Mouse (Mus musculus) brown adipose tissue, adult 24 weeks (tissue): ENCODE measurements around the gene Fat3. TPM values are rescaled to one million over a fixed set of nuclear protein-coding genes. Genes with fewer than 3 reads are reported as not detected.

ENCODE experiments used
- H3K27ac ChIP-seq: fragments of 200-500 bp; replicated peaks from 2 replicates; pipeline ENCODE4 v1.5.1; 2012; ENCODE audit warnings: low read depth, mild to moderate bottlenecking, low read length
- H3K4me1 ChIP-seq: fragments of 200-500 bp; 2 replicates; pipeline ENCODE4 v1.6.1; 2012; ENCODE audit warnings: low read length, mixed read lengths; ENCODE audit not compliant: control insufficient read depth, insufficient read depth, insufficient read length
- H3K4me3 ChIP-seq: fragments of 200-500 bp; 2 replicates; pipeline ENCODE4 v1.5.1; 2012; ENCODE audit warnings: low read depth, mild to moderate bottlenecking, low read length, moderate library complexity; ENCODE audit not compliant: insufficient read depth
- polyA plus RNA-seq: library from polyadenylated mRNA; stranded (reverse); fragments of >200 nt; gene quantifications from 2 replicates; pipeline ENCODE4 v1.2.4, GENCODE M21; 2012; ENCODE audit not compliant: missing spikeins, insufficient read depth, insufficient read length

Fat3 gene
- polyA plus RNA-seq, 1 experiment: not detected

DNA sequence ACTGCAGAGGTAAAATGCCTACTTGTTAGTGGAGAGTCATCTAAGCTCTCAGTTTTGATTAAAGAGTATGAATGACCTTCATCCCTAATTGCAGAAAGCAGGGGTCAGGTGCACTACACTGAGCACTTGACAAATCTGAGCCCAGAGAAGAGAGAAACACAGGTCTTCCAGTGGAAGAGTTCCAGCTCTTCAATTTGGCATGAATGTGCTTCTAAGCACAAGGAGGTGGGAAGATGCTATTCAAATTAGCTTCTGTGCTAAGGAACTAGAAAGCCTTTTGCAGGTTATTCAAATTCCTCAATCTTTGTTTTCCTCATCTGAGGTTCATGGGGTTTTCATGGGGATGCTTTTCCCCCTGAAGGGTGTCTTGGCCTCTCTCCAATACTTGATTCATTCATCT is 194.9 kb downstream of the Fat3 start:
- no peak overlapping the region for H3K27ac ChIP-seq
- H3K4me1 ChIP-seq: peaks cover 3% of the 10 kb centered on the region; the same call in 1 of the 2 replicates
- H3K4me3 ChIP-seq: no peak overlapping the region

DNA sequence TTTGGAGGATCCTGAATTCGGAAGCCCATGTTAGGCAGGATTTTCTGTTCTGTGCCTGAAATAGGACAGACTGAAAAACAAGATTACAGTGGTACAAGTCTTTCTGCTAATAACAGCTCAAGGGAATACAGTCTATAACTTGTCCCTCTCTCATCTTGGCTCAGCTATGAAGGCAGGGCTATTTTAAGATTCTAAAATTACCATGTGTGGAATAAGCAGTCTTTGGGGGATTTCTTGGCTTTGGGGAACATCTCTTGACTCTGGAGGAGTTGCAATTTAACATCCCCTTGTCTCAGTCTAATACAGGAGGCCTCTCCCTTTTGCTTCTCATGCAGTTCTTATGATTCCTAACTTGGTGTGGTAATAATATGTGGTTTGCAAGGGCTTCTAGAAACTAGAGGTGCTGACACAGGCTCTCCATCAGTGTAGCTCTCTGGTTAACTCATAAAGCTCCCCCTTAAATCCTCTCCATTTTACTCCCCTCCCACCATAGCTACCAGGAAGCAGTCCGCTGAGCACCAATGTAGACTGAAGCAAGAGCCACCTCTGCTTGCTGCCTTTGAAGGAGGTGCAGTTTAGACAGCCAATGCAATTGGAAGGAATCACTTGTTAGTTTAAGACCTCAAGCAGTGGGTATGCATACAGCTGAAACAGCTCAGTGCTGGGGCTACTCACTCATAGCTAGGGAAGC is 195.5 kb downstream of the Fat3 start:
- Histone ChIP-seq H3K27ac (no peak overlapping the region), H3K4me3 (no peak overlapping the region), H3K4me1 (peaks cover 3% of the 10 kb centered on the region; the same call in 1 of the 2 replicates)

DNA sequence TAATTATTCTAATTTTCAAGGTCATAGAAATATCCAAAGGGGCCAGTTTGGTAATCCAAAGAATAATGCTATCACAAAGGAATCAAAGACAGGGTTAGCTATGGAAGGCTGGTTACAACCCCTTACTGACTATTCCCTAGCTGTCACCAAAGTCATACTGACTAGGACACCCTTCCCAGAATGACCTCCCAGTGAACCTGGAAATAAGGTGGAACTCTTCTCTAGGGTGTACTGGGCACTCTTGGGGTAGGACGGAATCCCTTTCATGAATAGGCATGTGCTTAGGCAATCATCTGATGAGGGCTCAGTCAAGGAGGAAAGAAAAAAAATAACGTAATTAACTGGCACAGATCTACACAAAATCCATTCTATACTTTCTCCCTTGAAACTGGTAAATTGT is 196.1 kb downstream of the Fat3 start:
- no peak overlapping the region for H3K4me3 ChIP-seq
- H3K27ac ChIP-seq: no peak overlapping the region
- H3K4me1 ChIP-seq: peaks cover 3% of the 10 kb centered on the region; the same call in 1 of the 2 replicates

DNA sequence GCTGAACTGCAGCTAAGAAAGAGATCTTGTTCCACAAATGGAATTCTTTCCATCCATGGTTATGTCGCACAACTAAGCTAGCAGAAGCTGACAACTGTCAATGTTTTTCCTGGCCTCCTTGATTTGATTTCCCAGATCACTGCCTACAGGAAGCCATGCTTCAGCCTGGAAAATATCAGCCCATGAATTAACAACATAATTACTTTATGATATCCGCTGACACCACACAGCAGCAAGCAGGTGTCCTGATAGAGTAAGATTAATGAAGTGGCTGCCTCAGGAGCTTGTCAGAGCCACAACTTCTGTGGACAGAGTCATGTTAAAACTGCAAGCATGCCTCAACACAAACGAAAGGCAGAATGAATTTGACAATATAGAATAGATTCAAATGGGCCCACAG is 198.6 kb downstream of the Fat3 start:
- H3K4me1 ChIP-seq: peaks cover 3% of the 10 kb centered on the region; the same call in 1 of the 2 replicates
- H3K27ac ChIP-seq: no peak overlapping the region
- H3K4me3 ChIP-seq: no peak overlapping the region

DNA sequence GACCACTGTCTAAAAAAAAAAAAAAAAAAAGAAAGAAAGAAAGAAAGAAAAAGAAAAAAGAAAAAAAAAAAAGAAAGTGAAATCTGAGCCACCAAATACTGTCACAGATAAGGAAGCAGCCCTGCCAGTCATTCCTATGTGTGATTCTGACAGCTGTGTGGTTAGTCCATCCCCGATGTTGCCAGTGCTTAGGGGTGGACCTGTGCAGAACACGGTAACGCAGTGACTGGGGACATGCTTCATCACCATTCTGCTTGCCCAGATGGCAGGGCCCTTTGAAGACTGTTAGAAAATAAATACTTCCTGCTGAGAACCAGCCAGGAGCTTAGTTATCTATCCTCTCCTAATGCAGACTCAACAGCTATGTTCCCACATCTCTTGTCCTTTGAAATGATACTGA is 203.2 kb downstream of the Fat3 start:
- H3K4me1 ChIP-seq: no peaks in the 10 kb centered on the region
- no peak overlapping the region for H3K27ac ChIP-seq
- no peak overlapping the region for H3K4me3 ChIP-seq

DNA sequence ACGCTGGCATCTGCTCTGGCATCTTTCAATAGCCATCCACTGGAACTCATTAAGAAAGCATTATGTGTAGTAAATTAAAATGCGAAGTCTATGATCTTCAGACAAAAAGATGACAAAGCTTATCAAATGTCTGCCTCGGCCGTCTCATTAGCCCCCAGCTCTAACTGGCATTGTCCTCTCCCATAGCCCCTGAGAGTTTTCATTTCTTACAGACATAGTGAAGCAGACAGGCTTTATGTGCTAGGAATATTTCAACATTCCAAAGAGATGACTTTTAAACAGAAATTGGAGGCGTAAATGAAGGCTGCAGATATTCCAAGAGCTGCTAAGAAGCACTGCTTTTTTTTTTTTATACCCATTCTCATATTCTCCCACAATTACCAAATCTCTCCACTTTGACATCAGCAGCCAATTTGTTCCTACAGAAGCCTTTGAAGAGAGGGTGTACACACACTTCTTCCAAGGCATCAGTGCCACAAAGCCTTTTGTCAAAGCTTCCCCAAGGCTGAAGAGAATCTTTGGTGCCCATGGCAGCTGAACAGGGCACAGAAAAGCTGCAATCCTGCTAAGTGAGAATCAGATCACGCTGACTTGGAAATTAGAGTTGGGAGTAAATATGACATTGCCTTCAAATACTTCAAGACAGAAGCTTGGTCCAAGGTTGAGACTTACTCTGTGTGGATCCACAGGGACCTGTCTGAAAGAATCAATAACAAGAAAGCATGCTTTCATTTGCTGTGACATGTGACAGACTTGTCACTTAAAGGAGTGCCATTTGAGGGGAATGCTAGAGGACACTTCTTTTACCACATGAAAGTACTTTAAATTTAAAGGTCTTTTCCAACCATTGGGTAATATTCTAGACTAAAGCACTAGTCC is 206.9 kb downstream of the Fat3 start:
- Histone ChIP-seq H3K4me3 (no peak overlapping the region), H3K4me1 (no peaks in the 10 kb centered on the region), H3K27ac (no peak overlapping the region)

DNA sequence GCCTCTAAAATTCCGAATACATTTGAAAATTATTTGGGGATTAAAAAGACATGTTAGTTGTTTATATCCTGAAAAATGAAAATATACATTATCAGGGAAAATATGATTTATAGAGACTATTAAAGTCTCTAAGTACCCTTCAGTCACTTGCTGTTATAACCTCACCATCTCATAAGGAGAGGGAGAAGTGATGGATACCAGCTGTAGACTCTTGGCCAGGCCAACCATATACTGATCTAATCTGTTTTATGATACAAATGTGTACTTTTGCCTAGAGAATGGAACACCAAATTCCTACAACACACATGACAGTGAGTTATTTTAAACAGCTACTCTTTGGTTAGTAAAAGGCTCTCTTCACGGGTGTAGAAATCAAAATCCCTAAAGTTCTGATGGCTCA is 208.6 kb downstream of the Fat3 start:
- no peak overlapping the region for H3K4me3 ChIP-seq
- no peak overlapping the region for H3K27ac ChIP-seq
- no peaks in the 10 kb centered on the region for H3K4me1 ChIP-seq

DNA sequence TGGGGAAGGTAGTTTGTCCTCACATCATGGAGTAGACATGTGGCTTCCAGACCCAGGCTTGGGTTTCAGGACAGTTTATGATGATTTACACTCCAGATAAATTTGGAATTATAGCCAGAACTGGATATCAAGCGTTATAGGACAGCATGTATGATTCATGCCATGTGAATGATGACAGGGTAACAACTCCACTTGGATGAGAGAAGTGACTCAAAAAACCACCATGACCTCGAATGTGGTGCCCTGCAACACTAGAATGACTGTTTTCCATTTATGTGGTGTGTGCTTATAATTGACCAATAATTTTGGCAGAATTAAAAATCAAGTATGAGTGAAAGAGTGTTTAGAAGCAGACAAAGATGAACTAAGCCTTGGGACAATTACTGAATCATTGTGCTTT is 210.2 kb downstream of the Fat3 start:
- no peak overlapping the region for H3K4me3 ChIP-seq

DNA sequence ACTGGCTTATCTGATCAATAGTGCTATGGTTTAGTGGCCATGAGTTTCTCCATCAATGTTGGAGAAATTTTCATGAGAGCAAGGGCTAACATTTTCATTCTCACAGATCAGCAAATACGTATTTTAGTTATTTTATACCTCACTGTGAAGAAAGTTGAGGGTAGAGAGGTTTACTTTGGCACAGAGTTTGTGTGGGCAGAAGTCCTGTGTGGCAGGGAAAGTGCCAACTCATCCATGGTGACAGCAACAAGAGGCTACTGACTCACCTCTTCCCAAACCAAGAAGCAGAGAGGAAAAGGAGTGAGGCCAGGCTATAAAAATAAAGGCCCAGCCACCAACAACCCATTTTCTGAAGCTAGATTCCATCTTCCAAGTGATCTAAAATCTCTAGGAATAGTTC is 218.1 kb downstream of the Fat3 start:
- Histone ChIP-seq H3K4me1 (no peaks in the 10 kb centered on the region), H3K4me3 (no peak overlapping the region), H3K27ac (no peak overlapping the region)

More for the DNA sequence above, 210.2 kb downstream of the Fat3 start:
- Histone ChIP-seq H3K27ac (no peak overlapping the region), H3K4me1 (no peaks in the 10 kb centered on the region)

DNA sequence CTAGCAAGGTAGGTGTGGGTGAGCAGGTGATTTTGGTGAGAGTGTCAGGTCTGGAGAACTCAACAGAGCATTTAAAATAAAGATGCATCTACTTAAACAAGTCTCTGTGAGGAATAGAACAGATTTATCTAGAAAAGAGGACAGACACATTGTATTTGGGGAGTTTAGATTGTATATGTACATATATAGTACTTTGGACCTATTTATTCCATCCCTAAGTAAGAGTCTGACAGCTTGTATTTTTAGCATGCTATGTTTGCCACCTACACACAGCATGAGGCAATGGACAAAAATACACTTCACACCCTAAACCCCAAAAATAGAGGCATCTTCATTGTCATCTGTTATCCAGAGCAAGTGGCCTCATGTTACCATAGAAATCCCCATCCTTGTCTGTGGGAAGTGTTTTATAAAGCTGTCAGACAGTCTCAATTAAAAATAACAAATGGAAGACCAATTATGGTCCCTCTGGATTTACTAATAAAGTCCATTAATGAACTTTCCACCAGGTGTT is 218.7 kb downstream of the Fat3 start:
- Histone ChIP-seq H3K27ac (no peak overlapping the region), H3K4me3 (no peak overlapping the region), H3K4me1 (no peaks in the 10 kb centered on the region)

DNA sequence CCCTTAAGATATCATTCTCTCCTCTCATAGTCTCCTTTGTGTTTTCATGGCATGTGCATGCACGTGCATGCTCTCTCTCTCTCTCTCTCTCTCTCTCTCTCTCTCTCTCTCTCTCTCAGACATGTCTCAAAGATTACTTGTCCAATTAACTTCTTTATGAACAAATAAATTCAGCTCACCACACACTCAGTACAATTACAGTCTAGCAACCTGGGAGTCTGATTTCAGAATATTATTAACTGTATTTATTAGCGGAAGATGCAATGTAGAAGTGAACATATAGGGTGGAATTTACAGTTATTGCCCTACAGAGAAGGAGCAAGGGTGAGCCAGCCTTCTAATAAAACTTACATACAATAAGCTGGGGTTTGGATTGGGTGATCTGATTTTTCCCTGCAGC is 225.5 kb downstream of the Fat3 start:
- Histone ChIP-seq H3K27ac (no peak overlapping the region), H3K4me3 (no peak overlapping the region), H3K4me1 (no peaks in the 10 kb centered on the region)

DNA sequence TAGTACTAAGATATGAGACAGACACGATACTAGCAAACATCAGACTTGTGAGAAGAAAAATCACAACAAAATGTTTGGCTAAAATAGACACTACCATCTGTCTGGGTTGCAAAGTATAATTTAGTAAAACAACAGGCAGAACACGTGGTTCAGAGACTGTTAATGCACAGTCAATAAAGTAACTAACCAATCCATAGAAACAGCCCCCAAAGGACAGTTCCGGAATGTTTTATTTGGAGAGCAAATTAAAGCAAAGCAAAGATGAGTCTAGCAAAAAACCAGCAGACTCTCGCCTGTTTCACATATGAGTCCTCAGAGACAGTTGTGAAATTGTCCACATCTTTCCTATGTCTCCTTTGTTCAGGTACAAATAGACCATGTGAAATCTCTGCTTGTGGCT is 227.0 kb downstream of the Fat3 start:
- Histone ChIP-seq H3K4me3 (no peak overlapping the region), H3K4me1 (no peaks in the 10 kb centered on the region), H3K27ac (no peak overlapping the region)

DNA sequence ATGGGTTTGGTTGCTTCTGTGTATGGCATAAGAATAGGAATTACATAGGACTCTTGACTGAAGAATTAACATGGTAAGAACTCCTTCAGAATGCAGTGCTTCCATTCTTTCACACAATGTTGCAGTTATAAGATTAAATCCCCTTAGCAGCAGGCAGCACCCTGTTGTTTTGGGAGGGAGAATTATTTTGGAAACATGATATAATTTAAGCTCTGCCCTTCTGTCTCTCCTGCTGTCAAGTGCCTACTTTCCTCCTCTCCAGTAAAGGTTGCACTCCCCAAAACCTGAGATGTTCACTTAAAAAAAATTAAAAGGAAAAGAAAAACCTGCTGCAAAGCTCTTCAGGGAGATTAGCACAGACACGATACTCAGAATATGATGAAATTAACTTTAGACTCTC is 228.3 kb downstream of the Fat3 start:
- Histone ChIP-seq H3K27ac (no peak overlapping the region), H3K4me1 (no peaks in the 10 kb centered on the region), H3K4me3 (no peak overlapping the region)

DNA sequence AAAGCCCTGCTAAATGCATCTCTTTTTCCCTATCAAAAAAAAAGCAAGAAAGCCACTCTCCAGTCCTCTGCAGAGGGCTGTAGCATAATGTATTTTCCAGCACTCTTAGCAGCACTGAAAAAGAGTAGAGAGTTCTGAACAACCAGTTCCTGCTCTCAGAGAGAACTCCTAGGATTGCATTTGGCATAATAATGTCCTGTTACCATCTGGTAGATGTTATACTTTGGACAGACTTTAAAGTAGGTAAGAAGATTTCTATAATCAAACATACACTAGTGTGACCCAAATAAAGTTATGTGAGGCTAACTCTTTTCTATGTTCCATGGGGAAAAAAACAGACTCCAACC is 230.3 kb downstream of the Fat3 start:
- Histone ChIP-seq H3K27ac (no peak overlapping the region), H3K4me3 (no peak overlapping the region), H3K4me1 (no peaks in the 10 kb centered on the region)

DNA sequence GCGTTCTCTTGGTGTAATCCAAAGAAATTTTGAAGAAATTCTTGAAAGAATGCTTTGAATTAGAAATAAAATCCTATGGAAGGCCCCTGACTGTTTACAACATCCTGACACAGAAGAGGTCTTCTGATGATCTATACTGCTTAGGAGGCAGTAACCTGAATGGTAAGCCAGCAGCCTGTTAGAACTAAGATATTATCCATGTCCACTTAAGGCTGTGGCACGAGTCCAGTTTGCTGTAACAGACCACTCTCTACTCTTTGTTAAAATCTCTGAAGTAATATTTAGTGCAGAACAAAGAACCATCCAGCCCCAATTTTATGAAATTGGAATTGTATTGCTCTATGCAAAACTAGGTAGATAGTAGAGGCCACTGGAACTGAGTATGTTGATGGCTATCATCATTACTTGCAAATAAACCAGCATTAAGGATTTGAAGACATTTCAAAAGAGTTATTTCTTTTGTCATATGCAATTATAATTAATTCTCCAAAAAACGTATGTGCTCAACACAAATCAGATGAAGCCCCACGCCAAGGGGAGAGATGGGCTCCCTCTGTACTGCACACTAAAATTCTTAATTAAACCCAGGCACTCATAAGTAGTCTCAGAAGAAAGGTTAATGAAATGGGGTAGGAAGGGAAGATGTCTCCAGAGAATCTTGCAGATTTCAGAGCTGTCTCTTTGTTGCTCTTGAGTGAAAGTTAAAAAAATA is 230.9 kb downstream of the Fat3 start:
- no peak overlapping the region for H3K27ac ChIP-seq
- H3K4me1 ChIP-seq: no peaks in the 10 kb centered on the region
- no peak overlapping the region for H3K4me3 ChIP-seq
